Mouse (Mus musculus) hindbrain, embryonic 10.5 days (tissue): ENCODE results near the gene Gm13271. TPM values are rescaled to one million over a fixed set of nuclear protein-coding genes. Genes with fewer than 3 reads are reported as not detected.
"Not testable (repeated sequence)": the region's sequence is repeated elsewhere in the genome, so short reads cannot be mapped to it uniquely, and the experiment has no call there.

Experiments
- DNase-seq: peaks from one replicate; pipeline ENCODE4 v3.0.0-alpha.2; 2017; ENCODE audit warnings: low spot score
- H3K27ac ChIP-seq: fragments of 300-500 bp; sonication (generic); 2 replicates; pipeline ENCODE4 v1.5.1; 2016; ENCODE audit warnings: mild to moderate bottlenecking, moderate library complexity
- H3K27me3 ChIP-seq: fragments of 300-500 bp; sonication (generic); 2 replicates; pipeline ENCODE4 v1.6.1; 2016; ENCODE audit warnings: mild to moderate bottlenecking; ENCODE audit not compliant: poor library complexity, insufficient read depth, severe bottlenecking
- H3K36me3 ChIP-seq: fragments of 300-500 bp; sonication (generic); 2 replicates; pipeline ENCODE4 v1.6.1; 2016; ENCODE audit warnings: mild to moderate bottlenecking, moderate library complexity
- H3K4me1 ChIP-seq: fragments of 300-500 bp; sonication (generic); replicated peaks from 2 replicates; pipeline ENCODE4 v1.6.1; 2016; ENCODE audit warnings: mild to moderate bottlenecking
- H3K4me3 ChIP-seq: fragments of 300-500 bp; sonication (generic); 2 replicates; pipeline ENCODE4 v1.5.1; 2016; ENCODE audit warnings: mild to moderate bottlenecking, moderate library complexity
- H3K9me3 ChIP-seq: fragments of 300-500 bp; sonication (generic); 2 replicates; pipeline ENCODE4 v1.6.1; 2016; ENCODE audit warnings: mild to moderate bottlenecking, moderate library complexity
- WGBS: fragments of 180-500 bp; shearing (Covaris S2); methylation state at CpG from one replicate; pipeline ENCODE4 v1.1.7; 2016; 5-methylcytosine and 5-hydroxymethylcytosine counted together
- polyA plus RNA-seq: library from polyadenylated mRNA; unstranded; fragments of >200 nt; fragmentation: Nextera tagmentation; extraction: Ambion mirVana; gene quantifications from 2 replicates; pipeline ENCODE4 v1.2.1, GENCODE M21; 2016

Gene Gm13271
- polyA plus RNA-seq, 1 experiment from 2014 or later = not detected

- not testable (repeated sequence) for H3K9me3 ChIP-seq, H3K4me1 ChIP-seq, DNase-seq, H3K4me3 ChIP-seq, H3K36me3 ChIP-seq, H3K27ac ChIP-seq, H3K27me3 ChIP-seq
- WGBS = no CpG with 5 or more reads among the region's 29 CpGs
Observed at GRCm38 (mm10) chr4:88776622-88777021, 22.0 kb downstream of the Gm13271 start, which contains the start of gene Gm13289. Gene Gm13289 (plus strand): TSS chr4:88776922.

GRCm38 (mm10) chr4:88779550-88779949 lies 24.9 kb downstream of the Gm13271 start, which contains the start of gene Gm13272:
Gene Gm13272 (plus strand): TSS chr4:88779850.
- no CpG with 5 or more reads among the region's 29 CpGs for WGBS
- not testable (repeated sequence) for H3K4me1 ChIP-seq, H3K36me3 ChIP-seq, H3K27ac ChIP-seq, H3K9me3 ChIP-seq, H3K4me3 ChIP-seq, DNase-seq, H3K27me3 ChIP-seq

GRCm38 (mm10) chr4:88780320-88780719 lies 25.7 kb downstream of the Gm13271 start:
- H3K4me1 ChIP-seq, H3K9me3 ChIP-seq, H3K36me3 ChIP-seq, H3K27me3 ChIP-seq, H3K4me3 ChIP-seq, DNase-seq, H3K27ac ChIP-seq: not testable (repeated sequence)
- WGBS = 42% methylated on average over 16 of the region's 18 CpGs

- H3K9me3 ChIP-seq, H3K27ac ChIP-seq, DNase-seq, H3K36me3 ChIP-seq, H3K4me1 ChIP-seq, H3K27me3 ChIP-seq: not testable (repeated sequence)
- WGBS = 24% methylated on average over 5 of the region's 7 CpGs
- 0 out of 2 replicates have a peak within 1 kb of the TSS, but pooled peaks have one; percentile 29 for H3K4me3 ChIP-seq
Observed at GRCm38 (mm10) chr4:88781831-88782230, 27.2 kb downstream of the Gm13271 start, which contains the start of gene Ifnz. Gene Ifnz (plus strand): TSS chr4:88782131.

GRCm38 (mm10) chr4:88782335-88782734 lies 27.7 kb downstream of the Gm13271 start:
- H3K4me3 ChIP-seq = 0 out of 2 replicates have a peak overlapping the region, but pooled peaks have one; percentile 29
- not testable (repeated sequence) for H3K4me1 ChIP-seq, H3K9me3 ChIP-seq, H3K27me3 ChIP-seq, H3K27ac ChIP-seq, DNase-seq, H3K36me3 ChIP-seq
- 0% methylated on average over 18 of the region's 31 CpGs for WGBS

- not testable (repeated sequence) for H3K4me1 ChIP-seq, DNase-seq, H3K9me3 ChIP-seq, H3K27me3 ChIP-seq, H3K27ac ChIP-seq, H3K36me3 ChIP-seq, H3K4me3 ChIP-seq
- WGBS = no CpG with 5 or more reads among the region's 27 CpGs
Observed at GRCm38 (mm10) chr4:88785409-88785808, 30.7 kb downstream of the Gm13271 start, which contains the start of gene Gm13276. Gene Gm13276 (plus strand): TSS chr4:88785709.

GRCm38 (mm10) chr4:88788402-88788801 lies 33.7 kb downstream of the Gm13271 start, which contains the start of gene Gm13277:
Gene Gm13277 (plus strand): TSS chr4:88788632.
- not testable (repeated sequence) for H3K36me3 ChIP-seq, H3K4me1 ChIP-seq, H3K27ac ChIP-seq, H3K9me3 ChIP-seq, H3K4me3 ChIP-seq, H3K27me3 ChIP-seq, DNase-seq
- 0% methylated on average over 5 of the region's 28 CpGs for WGBS

GRCm38 (mm10) chr4:88791250-88791649 lies 36.6 kb downstream of the Gm13271 start, which contains the start of gene Gm13278:
Gene Gm13278 (plus strand): TSS chr4:88791550.
- not testable (repeated sequence) for H3K27me3 ChIP-seq, H3K4me1 ChIP-seq, DNase-seq, H3K36me3 ChIP-seq, H3K27ac ChIP-seq, H3K4me3 ChIP-seq, H3K9me3 ChIP-seq
- WGBS = no CpG with 5 or more reads among the region's 28 CpGs

- H3K27ac ChIP-seq, H3K27me3 ChIP-seq, H3K9me3 ChIP-seq, DNase-seq, H3K4me3 ChIP-seq, H3K36me3 ChIP-seq, H3K4me1 ChIP-seq: not testable (repeated sequence)
- under 1% methylated on average over 19 of the region's 52 CpGs for WGBS
Observed at GRCm38 (mm10) chr4:88793936-88794675, 39.4 kb downstream of the Gm13271 start, which contains the start of gene Gm13275. Gene Gm13275 (plus strand): TSS chr4:88794487.

GRCm38 (mm10) chr4:88797097-88797496 lies 42.4 kb downstream of the Gm13271 start, which contains the start of gene Gm13279:
Gene Gm13279 (plus strand): TSS chr4:88797397.
- not testable (repeated sequence) for DNase-seq, H3K4me3 ChIP-seq
- no CpG with 5 or more reads among the region's 28 CpGs for WGBS

GRCm38 (mm10) chr4:88799365-88799764 lies 44.7 kb downstream of the Gm13271 start, which contains the start of gene Gm13285:
Gene Gm13285 (plus strand): TSS chr4:88799665.
- WGBS = 11% methylated on average over 6 of the region's 7 CpGs
- H3K27ac ChIP-seq, H3K27me3 ChIP-seq, H3K4me3 ChIP-seq, H3K4me1 ChIP-seq, H3K9me3 ChIP-seq, H3K36me3 ChIP-seq, DNase-seq: not testable (repeated sequence)

More at GRCm38 (mm10) chr4:88797097-88797496, 42.4 kb downstream of the Gm13271 start, which contains the start of gene Gm13279:
- not testable (repeated sequence) for H3K27me3 ChIP-seq, H3K4me1 ChIP-seq, H3K27ac ChIP-seq, H3K36me3 ChIP-seq, H3K9me3 ChIP-seq

GRCm38 (mm10) chr4:88802954-88803353 lies 48.3 kb downstream of the Gm13271 start, which contains the start of gene Gm13287:
Gene Gm13287 (plus strand): TSS chr4:88803254.
- no CpG with 5 or more reads among the region's 29 CpGs for WGBS
- DNase-seq, H3K4me3 ChIP-seq, H3K9me3 ChIP-seq, H3K36me3 ChIP-seq, H3K27ac ChIP-seq, H3K4me1 ChIP-seq: not testable (repeated sequence)
- H3K27me3 ChIP-seq = peaks cover 13% of the 10 kb centered on the region; the same call in 1 of the 2 replicates
